Mouse (Mus musculus): Measurements from ENCODE around the gene Utp15. TPM values are rescaled to one million over a fixed set of nuclear protein-coding genes. Genes with fewer than 3 reads are reported as not detected.
A peak's percentile ranks its signal among the peaks of the same experiment; 100 is the strongest.

Utp15 gene
- polyA plus RNA-seq, 1 experiment from 2014 or later = 40.9 TPM

DNA sequence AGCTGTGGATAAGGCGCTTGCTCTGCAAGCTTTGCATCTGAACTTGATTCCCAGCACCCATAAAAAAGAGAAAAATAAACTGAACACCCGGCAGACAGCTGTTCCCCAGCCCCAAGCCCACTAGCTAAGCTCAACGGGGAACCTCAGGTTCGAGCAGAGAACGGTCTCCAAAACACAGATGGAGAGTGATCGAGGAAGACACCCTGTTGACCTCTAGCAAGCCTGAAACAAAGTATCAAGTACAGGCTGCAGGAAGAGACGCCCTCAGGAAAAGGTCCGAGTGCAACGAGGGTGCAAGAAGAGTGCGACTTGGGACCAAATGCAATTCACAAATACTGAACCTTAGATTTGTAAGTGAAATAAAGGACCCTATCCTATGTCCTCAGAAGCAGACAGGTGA is 13.2 kb downstream of the Utp15 start:
- H3K4me1 ChIP-seq (ENCODE audit: insufficient read depth) = no peaks in the 10 kb centered on the region
- no peak overlapping the region for H3K27ac ChIP-seq (ENCODE audit: low read depth)
- no peak overlapping the region for H3K4me2 ChIP-seq
- H3K9me3 ChIP-seq (ENCODE audit: low read depth, low read length) = no peaks in the 10 kb centered on the region
- H3K36me3 ChIP-seq (ENCODE audit: insufficient read depth) = peaks cover 67% of the 10 kb centered on the region
- DNase-seq (no peak), ATAC-seq (ENCODE audit: insufficient read depth) (no peak)
- 88% methylated on average over 10 of the region's 10 CpGs for WGBS
- H3K9ac ChIP-seq = no peak overlapping the region
- no peaks in the 10 kb centered on the region for H3K27me3 ChIP-seq (ENCODE audit: insufficient read depth, low read length)
- TF ChIP-seq CTCF (IDR thresholded peaks at IDR 0.05; ENCODE audit: low read depth) = no peak
- no peak overlapping the region for H3K4me3 ChIP-seq (ENCODE audit: low read depth, low read length)

DNA sequence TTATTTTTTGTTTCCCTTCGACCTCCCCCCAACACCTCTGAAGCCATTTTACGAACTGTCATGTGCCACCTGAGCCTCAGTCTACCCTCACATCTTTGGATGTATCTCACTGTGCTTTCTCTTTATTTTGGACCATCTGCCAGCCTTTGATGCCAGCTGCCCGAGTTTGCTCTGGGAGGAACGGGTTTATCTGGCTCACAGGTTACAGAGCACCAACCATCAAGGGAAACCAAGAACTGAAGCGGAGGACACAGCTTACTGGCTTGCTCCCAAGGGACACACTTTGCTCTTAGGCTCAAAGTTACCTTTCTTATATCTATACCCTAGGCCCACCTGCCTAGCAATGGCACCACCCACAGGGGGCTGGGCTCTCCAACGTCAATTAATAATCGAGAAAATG is 17.5 kb downstream of the Utp15 start:
- Histone ChIP-seq H3K9ac (no peak overlapping the region), H3K9me3 (ENCODE audit: low read depth, low read length) (no peaks in the 10 kb centered on the region), H3K27me3 (ENCODE audit: insufficient read depth, low read length) (no peaks in the 10 kb centered on the region; the same call in 1 of the 2 replicates), H3K27ac (ENCODE audit: low read depth) (no peak overlapping the region), H3K4me1 (ENCODE audit: insufficient read depth) (no peaks in the 10 kb centered on the region), H3K4me2 (no peak overlapping the region), H3K4me3 (ENCODE audit: low read depth, low read length) (no peak overlapping the region), H3K36me3 (ENCODE audit: insufficient read depth) (peaks cover 29% of the 10 kb centered on the region)
- no peak for ATAC-seq (ENCODE audit: insufficient read depth)
- no peak for TF ChIP-seq CTCF (IDR thresholded peaks at IDR 0.05; ENCODE audit: low read depth)
- WGBS = 68% methylated on average over 7 of the region's 7 CpGs
- DNase-seq = no peak

GRCm38 (mm10) chr13:98244571-98245350 is 18.1 kb downstream of the Utp15 start:
- Histone ChIP-seq H3K4me3 (ENCODE audit: low read depth, low read length) (no peak overlapping the region), H3K27ac (ENCODE audit: low read depth) (no peak overlapping the region), H3K4me2 (no peak overlapping the region), H3K9me3 (ENCODE audit: low read depth, low read length) (no peaks in the 10 kb centered on the region), H3K9ac (no peak overlapping the region), H3K36me3 (ENCODE audit: insufficient read depth) (peaks cover 23% of the 10 kb centered on the region), H3K27me3 (ENCODE audit: insufficient read depth, low read length) (no peaks in the 10 kb centered on the region; the same call in 1 of the 2 replicates), H3K4me1 (ENCODE audit: insufficient read depth) (no peaks in the 10 kb centered on the region)
- 47% methylated on average over 5 of the region's 5 CpGs for WGBS
- peak; percentile 39 for DNase-seq
- no peak for ATAC-seq (ENCODE audit: insufficient read depth)
- no peak for TF ChIP-seq CTCF (IDR thresholded peaks at IDR 0.05; ENCODE audit: low read depth)

DNA sequence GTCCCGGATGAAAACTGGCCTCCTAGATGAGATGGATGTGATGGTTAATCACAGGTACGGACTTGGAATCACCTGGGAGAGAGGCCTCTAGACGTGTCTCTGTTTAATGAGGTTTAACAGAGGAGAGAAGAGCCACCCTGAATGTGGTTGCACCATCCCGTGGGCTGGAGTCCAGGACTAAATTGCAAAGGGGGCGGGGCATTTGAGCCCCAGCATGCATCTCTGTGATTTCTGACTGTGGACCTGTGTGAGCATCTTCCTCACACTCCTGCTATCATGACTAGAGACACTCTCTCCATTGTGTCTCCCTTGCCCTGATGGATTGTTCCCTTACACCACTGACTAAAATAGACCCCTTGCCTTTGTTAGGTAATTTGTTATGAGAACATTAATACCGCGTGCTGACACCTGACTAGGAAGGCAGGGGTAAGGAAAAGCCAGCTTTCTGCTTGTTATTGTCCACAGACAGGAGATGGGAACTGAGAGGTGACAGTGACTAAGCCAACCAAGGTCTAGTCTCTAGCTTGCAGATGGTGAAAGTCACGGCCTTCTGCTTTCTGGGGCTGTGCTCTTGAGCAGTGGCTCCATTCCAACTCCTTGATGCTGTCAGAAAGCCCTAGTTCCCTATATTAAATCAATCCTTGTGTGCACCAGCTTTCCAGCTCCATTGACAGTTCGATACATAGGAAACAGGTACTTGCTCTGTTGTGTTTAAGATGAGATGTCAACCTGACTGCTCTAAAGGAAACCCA is 21.1 kb downstream of the Utp15 start:
- H3K4me1 ChIP-seq (ENCODE audit: insufficient read depth) = no peaks in the 10 kb centered on the region
- DNase-seq (no peak), ATAC-seq (ENCODE audit: insufficient read depth) (no peak)
- no peak overlapping the region for H3K4me3 ChIP-seq (ENCODE audit: low read depth, low read length)
- no peaks in the 10 kb centered on the region; the same call in 1 of the 2 replicates for H3K27me3 ChIP-seq (ENCODE audit: insufficient read depth, low read length)
- H3K9me3 ChIP-seq (ENCODE audit: low read depth, low read length) = no peaks in the 10 kb centered on the region
- 62% methylated on average over 9 of the region's 9 CpGs for WGBS
- no peak overlapping the region for H3K27ac ChIP-seq (ENCODE audit: low read depth)
- no peak for TF ChIP-seq CTCF (IDR thresholded peaks at IDR 0.05; ENCODE audit: low read depth)
- H3K4me2 ChIP-seq = no peak overlapping the region
- H3K36me3 ChIP-seq (ENCODE audit: insufficient read depth) = no peaks in the 10 kb centered on the region
- no peak overlapping the region for H3K9ac ChIP-seq

DNA sequence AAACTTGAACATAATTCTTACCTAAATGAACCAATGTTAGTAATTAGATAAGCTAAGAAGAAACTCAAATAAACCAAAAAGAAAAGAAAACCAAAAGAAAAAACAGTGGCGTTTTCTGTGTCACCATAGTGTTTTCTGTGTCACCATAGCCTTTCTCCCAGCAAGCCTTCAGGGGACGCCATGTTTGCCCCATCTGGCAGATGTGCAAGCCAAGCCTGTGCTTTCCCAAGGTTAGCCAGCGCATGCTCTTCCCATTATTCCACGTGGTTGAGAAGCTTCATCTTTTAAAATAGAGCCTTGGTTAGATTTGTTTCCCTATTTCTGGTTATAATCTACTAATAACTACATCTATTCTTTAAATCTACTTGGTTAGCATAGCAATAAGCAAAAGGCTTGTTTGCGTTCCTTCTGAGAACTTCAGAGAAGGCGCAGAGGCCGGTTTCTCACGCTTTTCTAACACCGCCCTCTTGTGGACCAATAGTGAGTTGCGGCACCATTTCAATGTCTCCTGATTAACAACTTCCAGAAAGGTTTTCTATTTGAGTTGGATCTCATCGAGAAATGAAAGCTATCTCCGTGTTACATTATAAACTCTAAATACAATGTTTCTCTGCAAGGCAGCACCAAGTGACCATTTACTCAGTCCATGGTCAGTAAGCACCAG is 22.7 kb downstream of the Utp15 start:
- Histone ChIP-seq H3K36me3 (ENCODE audit: insufficient read depth) (no peaks in the 10 kb centered on the region), H3K9ac (no peak overlapping the region), H3K27ac (ENCODE audit: low read depth) (no peak overlapping the region), H3K4me1 (ENCODE audit: insufficient read depth) (no peaks in the 10 kb centered on the region), H3K9me3 (ENCODE audit: low read depth, low read length) (no peaks in the 10 kb centered on the region), H3K27me3 (ENCODE audit: insufficient read depth, low read length) (no peaks in the 10 kb centered on the region; the same call in 1 of the 2 replicates), H3K4me2 (no peak overlapping the region), H3K4me3 (ENCODE audit: low read depth, low read length) (no peak overlapping the region)
- WGBS = 15% methylated on average over 12 of the region's 12 CpGs
- DNase-seq (peak; percentile 93), ATAC-seq (ENCODE audit: insufficient read depth) (no peak)
- TF ChIP-seq CTCF (IDR thresholded peaks at IDR 0.05; ENCODE audit: low read depth) = peak; percentile 87

DNA sequence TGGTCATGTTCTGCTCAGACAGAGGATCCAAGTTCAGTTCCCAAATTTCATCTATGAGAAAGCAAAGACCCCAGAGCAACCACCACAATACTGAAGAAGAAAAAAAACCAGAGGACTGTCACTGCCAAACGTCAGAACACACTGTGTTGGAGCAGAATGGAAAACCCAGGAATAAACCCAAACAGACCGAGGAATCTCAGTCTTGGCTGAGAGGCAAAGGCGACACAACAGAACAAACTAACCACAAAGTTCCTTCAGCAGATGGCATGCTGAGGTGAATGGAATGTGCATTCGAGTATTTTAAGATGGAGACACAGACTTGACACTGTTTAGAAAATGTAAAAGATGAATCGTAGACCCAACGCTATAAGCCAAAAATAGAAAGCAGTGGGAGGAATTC is 27.4 kb downstream of the Utp15 start:
- Histone ChIP-seq H3K4me2 (no peak overlapping the region), H3K9me3 (ENCODE audit: low read depth, low read length) (no peaks in the 10 kb centered on the region), H3K27me3 (ENCODE audit: insufficient read depth, low read length) (no peaks in the 10 kb centered on the region), H3K4me1 (ENCODE audit: insufficient read depth) (no peaks in the 10 kb centered on the region), H3K4me3 (ENCODE audit: low read depth, low read length) (no peak overlapping the region), H3K9ac (no peak overlapping the region), H3K27ac (ENCODE audit: low read depth) (no peak overlapping the region), H3K36me3 (ENCODE audit: insufficient read depth) (no peaks in the 10 kb centered on the region)
- DNase-seq (peak; percentile 26), ATAC-seq (ENCODE audit: insufficient read depth) (no peak)
- no peak for TF ChIP-seq CTCF (IDR thresholded peaks at IDR 0.05; ENCODE audit: low read depth)
- whole genome bisulfite sequencing = 36% methylated on average over 6 of the region's 6 CpGs

DNA sequence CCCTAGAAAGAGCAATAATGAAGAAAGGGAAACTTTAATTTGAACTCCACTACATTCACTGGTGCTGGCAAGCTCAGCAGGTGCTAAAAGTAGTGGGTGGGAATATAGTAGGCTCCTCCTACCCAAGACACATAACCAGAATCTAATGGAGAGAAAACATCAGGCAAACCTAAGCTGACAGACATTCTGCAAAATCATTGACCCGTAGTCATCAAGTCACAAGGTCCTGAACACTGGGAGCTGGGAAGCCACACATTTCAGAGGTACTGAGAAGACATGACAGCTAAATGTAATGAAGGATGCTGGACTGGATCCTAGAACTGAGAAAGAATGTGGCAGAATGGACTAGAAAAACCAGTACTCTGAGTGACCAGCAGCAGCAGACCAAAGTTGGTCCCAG is 32.3 kb downstream of the Utp15 start:
- H3K9ac ChIP-seq = no peak overlapping the region
- H3K36me3 ChIP-seq (ENCODE audit: insufficient read depth) = no peaks in the 10 kb centered on the region
- no peak overlapping the region for H3K4me2 ChIP-seq
- ATAC-seq (ENCODE audit: insufficient read depth) = no peak
- no peaks in the 10 kb centered on the region for H3K27me3 ChIP-seq (ENCODE audit: insufficient read depth, low read length)
- no peak for DNase-seq
- no peaks in the 10 kb centered on the region for H3K4me1 ChIP-seq (ENCODE audit: insufficient read depth)
- WGBS = 90% methylated on average over 1 of the region's 1 CpGs
- no peak overlapping the region for H3K27ac ChIP-seq (ENCODE audit: low read depth)
- no peaks in the 10 kb centered on the region for H3K9me3 ChIP-seq (ENCODE audit: low read depth, low read length)
- TF ChIP-seq CTCF (IDR thresholded peaks at IDR 0.05; ENCODE audit: low read depth) = no peak
- no peak overlapping the region for H3K4me3 ChIP-seq (ENCODE audit: low read depth, low read length)
